Mouse (Mus musculus): Measurements from ENCODE around the gene Nol4l. TPM values are rescaled to one million over a fixed set of nuclear protein-coding genes. Genes with fewer than 3 reads are reported as not detected.
"Not testable (repeated sequence)": the region's sequence is repeated elsewhere in the genome, so short reads cannot be mapped to it uniquely, and the experiment has no call there.

The Nol4l gene
- polyA plus RNA-seq, 1 experiment from 2014 or later, result 11.5 TPM

DNA sequence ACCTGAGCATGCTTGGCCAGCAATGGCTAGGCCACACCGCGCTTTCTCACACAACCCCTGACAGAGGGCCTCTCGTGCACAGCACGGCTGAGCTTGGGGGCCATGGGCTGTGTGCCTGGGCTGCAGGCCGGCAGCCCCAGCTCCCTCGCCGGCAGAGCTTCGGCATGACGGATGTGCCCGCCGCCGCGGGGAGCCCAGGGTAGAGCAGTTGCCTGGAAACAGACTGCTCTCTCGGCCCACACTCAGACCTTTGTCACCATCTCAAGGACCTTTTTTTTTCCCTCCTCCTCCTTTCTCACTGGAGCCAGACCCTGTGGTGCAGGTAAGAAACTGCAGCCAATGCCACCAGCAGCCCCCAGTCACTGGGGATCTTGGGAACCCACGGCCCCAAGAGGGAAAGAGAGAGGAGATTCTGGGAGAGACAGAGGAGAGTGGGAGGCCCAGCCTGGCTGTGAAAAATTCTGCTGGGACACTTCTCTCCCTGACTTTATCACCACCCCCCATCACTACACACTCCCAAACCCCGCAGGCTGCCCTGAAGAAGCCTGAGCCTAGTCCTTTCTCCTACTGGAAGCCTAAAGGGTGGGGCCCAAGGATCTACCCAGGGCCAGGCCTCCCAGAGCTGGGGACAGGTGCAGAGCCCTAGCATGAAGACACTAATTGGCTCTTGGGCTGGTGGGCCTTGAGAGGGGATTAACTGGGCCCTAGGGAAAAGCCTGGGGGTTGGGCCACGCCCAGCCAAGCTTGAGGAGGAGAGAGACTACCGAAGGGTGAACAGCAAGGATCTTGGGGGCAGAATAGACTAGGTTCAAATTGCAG, 20.4 kb downstream of the Nol4l start:
- peak overlapping the region; percentile 36; the same call in 1 of the 2 replicates for H3K9ac ChIP-seq (ENCODE audit: low read length)
- no peak overlapping the region for H3K27ac ChIP-seq (ENCODE audit: low read length)
- H3K27me3 ChIP-seq (ENCODE audit: control insufficient read depth, insufficient read depth, low read length), result no peaks in the 10 kb centered on the region
- peaks cover 17% of the 10 kb centered on the region for H3K4me1 ChIP-seq (ENCODE audit: control insufficient read depth, insufficient read depth, low read length)
- no peaks in the 10 kb centered on the region for H3K36me3 ChIP-seq (ENCODE audit: control insufficient read depth, insufficient read depth, low read length)
- 24% methylated on average over 18 of the region's 18 CpGs for WGBS
- peak; percentile 48; the same call in 1 of the 2 replicates for ATAC-seq (ENCODE audit: insufficient read depth, low FRiP score)
- H3K9me3 ChIP-seq (replicated peaks; ENCODE audit: control insufficient read depth, low read length), result no peaks in the 10 kb centered on the region
- H3K4me3 ChIP-seq (replicated peaks; ENCODE audit: low read length), result no peak overlapping the region
- no peak overlapping the region for H3K4me2 ChIP-seq (ENCODE audit: low read depth, low read length)

DNA sequence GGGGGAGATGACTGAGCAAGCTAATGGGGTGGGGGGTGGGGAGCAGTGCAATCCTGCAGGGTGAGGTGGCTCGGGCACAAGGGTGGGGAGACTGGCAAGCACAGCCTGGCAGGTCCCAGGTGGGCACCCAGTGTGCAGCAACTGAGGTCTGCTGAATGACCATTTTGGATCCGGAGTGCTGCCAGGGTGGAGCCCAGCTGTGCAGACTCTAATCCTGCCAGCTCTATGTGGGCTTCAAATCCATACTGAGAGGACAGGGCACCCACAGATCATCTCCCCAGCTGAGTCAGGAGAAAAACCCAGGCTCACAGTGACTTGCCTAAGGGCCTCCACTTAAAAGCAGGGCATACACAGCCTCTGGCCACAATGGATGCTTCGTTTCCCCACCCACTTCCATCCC, 21.4 kb downstream of the Nol4l start:
- H3K9ac ChIP-seq (ENCODE audit: low read length), result no peak overlapping the region
- ATAC-seq (ENCODE audit: insufficient read depth, low FRiP score), result no peak

DNA sequence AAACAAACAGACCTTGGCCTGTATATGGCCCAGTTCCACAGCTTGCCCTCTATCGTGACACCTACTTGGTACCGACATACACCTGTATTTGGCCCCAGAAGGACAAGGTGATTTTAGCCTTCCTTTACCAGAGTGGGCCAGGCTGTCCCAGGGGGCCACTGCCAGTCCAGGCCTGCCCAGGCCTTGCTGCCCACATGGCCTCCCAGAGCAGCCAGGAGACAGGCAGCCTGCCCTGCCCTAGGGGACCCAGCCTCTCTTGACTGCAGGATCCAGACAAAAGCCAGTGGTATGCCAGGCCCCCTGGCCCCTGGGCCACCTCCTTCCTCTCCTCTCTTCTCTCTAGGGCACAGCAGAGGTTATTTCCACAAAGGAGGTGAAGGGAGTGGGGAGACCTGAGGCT, 21.8 kb downstream of the Nol4l start:
- no peak overlapping the region for H3K27ac ChIP-seq (ENCODE audit: low read length)
- H3K4me2 ChIP-seq (ENCODE audit: low read depth, low read length), result no peak overlapping the region
- peaks cover 17% of the 10 kb centered on the region for H3K4me1 ChIP-seq (ENCODE audit: control insufficient read depth, insufficient read depth, low read length)
- no peaks in the 10 kb centered on the region for H3K27me3 ChIP-seq (ENCODE audit: control insufficient read depth, insufficient read depth, low read length)
- no peak overlapping the region for H3K9ac ChIP-seq (ENCODE audit: low read length)
- H3K4me3 ChIP-seq (replicated peaks; ENCODE audit: low read length), result no peak overlapping the region
- ATAC-seq (ENCODE audit: insufficient read depth, low FRiP score), result no peak
- 92% methylated on average over 2 of the region's 2 CpGs for WGBS
- H3K36me3 ChIP-seq (ENCODE audit: control insufficient read depth, insufficient read depth, low read length), result no peaks in the 10 kb centered on the region
- no peaks in the 10 kb centered on the region for H3K9me3 ChIP-seq (replicated peaks; ENCODE audit: control insufficient read depth, low read length)

More for the DNA sequence above, 21.4 kb downstream of the Nol4l start:
- Histone ChIP-seq H3K9me3 (replicated peaks; ENCODE audit: control insufficient read depth, low read length) (no peaks in the 10 kb centered on the region), H3K36me3 (ENCODE audit: control insufficient read depth, insufficient read depth, low read length) (no peaks in the 10 kb centered on the region), H3K27me3 (ENCODE audit: control insufficient read depth, insufficient read depth, low read length) (no peaks in the 10 kb centered on the region), H3K4me3 (replicated peaks; ENCODE audit: low read length) (no peak overlapping the region), H3K27ac (ENCODE audit: low read length) (no peak overlapping the region), H3K4me1 (ENCODE audit: control insufficient read depth, insufficient read depth, low read length) (peaks cover 17% of the 10 kb centered on the region), H3K4me2 (ENCODE audit: low read depth, low read length) (no peak overlapping the region)
- WGBS, result 77% methylated on average over 3 of the region's 3 CpGs

DNA sequence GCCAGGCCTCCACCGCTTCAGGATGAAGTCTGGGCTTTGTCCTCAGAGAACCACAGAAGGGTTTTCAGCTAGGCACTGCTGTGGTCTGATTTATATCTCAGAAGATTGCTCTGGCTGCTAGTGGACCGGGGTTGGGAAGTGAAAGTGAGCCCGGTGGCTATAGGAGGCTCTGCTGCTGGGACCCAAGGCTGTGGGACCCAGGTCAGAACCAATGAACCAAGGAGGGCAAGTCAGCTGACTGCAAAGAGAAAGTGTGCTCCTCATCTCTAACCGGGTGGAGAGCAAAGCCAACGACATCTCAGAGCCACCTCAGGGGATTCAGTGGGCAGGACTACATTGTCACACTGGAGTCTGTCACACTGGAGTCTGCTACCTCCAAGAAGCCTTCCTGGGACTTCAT, 23.4 kb downstream of the Nol4l start:
- Histone ChIP-seq H3K4me3 (replicated peaks; ENCODE audit: low read length) (no peak overlapping the region), H3K4me2 (ENCODE audit: low read depth, low read length) (no peak overlapping the region), H3K9me3 (replicated peaks; ENCODE audit: control insufficient read depth, low read length) (no peaks in the 10 kb centered on the region), H3K9ac (ENCODE audit: low read length) (no peak overlapping the region), H3K4me1 (ENCODE audit: control insufficient read depth, insufficient read depth, low read length) (peaks cover 7% of the 10 kb centered on the region), H3K27ac (ENCODE audit: low read length) (no peak overlapping the region), H3K36me3 (ENCODE audit: control insufficient read depth, insufficient read depth, low read length) (no peaks in the 10 kb centered on the region), H3K27me3 (ENCODE audit: control insufficient read depth, insufficient read depth, low read length) (no peaks in the 10 kb centered on the region)
- no peak for ATAC-seq (ENCODE audit: insufficient read depth, low FRiP score)
- 85% methylated on average over 5 of the region's 5 CpGs for WGBS

DNA sequence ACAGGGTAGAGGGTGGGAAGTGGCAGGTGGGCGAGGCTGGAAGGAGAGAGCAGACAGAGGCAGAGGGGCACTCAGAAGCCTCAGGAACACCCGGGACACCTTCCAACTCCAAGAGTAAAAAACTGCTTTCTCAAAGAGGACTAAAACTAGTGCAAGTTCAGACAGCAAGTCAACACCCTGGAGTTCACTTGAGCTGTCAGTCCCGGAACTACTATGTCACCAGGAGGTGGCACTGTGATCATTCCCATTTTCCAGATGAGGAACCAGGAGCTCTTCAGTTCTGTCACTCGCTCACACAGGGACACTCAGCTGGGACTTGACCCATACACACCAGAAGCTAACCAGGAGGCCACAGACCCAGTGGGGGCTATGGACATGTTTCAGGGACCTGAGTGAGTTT, 30.6 kb downstream of the Nol4l start:
- Histone ChIP-seq H3K9ac (ENCODE audit: low read length) (no peak overlapping the region), H3K27ac (ENCODE audit: low read length) (no peak overlapping the region), H3K9me3 (replicated peaks; ENCODE audit: control insufficient read depth, low read length) (no peaks in the 10 kb centered on the region), H3K4me2 (ENCODE audit: low read depth, low read length) (no peak overlapping the region), H3K4me1 (ENCODE audit: control insufficient read depth, insufficient read depth, low read length) (peaks cover 22% of the 10 kb centered on the region), H3K4me3 (replicated peaks; ENCODE audit: low read length) (no peak overlapping the region), H3K36me3 (ENCODE audit: control insufficient read depth, insufficient read depth, low read length) (no peaks in the 10 kb centered on the region), H3K27me3 (ENCODE audit: control insufficient read depth, insufficient read depth, low read length) (no peaks in the 10 kb centered on the region)
- 63% methylated on average over 4 of the region's 4 CpGs for WGBS
- no peak for ATAC-seq (ENCODE audit: insufficient read depth, low FRiP score)

DNA sequence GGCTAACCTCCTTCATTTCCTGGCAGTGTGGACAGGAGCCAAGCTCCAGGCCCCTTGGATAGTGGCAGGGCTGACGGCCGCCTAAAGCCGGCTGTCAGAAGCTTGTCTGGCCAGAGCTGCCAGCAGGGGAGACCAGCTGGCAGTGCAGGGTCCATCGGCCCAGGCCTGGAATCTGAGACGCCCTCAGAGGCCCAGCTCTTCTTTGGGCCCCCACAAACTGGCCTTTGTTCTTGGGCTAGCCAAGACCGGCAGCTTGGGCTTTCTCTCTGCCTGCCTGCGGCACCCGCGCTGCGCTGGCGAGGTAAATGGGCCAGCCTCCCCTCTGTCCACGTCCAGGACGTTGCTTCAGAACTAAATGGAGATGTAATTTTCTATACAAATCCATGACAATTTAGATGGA, 32.9 kb downstream of the Nol4l start:
- Histone ChIP-seq H3K4me3 (replicated peaks; ENCODE audit: low read length) (no peak overlapping the region), H3K9ac (ENCODE audit: low read length) (no peak overlapping the region), H3K36me3 (ENCODE audit: control insufficient read depth, insufficient read depth, low read length) (no peaks in the 10 kb centered on the region), H3K27ac (ENCODE audit: low read length) (peak overlapping the region; percentile 67; the same call in 1 of the 2 replicates), H3K9me3 (replicated peaks; ENCODE audit: control insufficient read depth, low read length) (no peaks in the 10 kb centered on the region), H3K27me3 (ENCODE audit: control insufficient read depth, insufficient read depth, low read length) (no peaks in the 10 kb centered on the region), H3K4me1 (ENCODE audit: control insufficient read depth, insufficient read depth, low read length) (peaks cover 36% of the 10 kb centered on the region), H3K4me2 (ENCODE audit: low read depth, low read length) (no peak overlapping the region)
- ATAC-seq (ENCODE audit: insufficient read depth, low FRiP score), result no peak
- 68% methylated on average over 13 of the region's 13 CpGs for WGBS

DNA sequence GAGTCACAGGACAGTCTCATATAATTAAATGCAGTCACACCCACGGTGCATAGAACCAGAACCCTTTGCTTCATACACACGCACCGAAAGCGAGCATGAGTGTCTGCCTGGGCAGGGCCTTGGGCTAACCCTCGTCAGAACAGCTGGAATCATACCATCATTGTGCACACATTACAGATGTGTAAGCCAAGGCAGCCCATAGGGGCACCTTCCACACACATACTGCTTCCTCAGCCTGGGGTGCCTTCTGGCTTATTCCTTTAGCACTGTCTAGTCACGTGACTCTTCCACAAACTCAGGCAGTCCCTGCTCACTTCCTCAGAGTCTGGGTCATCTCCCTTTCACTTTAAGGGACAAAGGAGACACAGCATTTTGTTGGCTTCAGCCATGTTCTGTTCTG, 33.5 kb downstream of the Nol4l start:
- Histone ChIP-seq H3K27ac (ENCODE audit: low read length) (peak overlapping the region; percentile 67), H3K4me3 (replicated peaks; ENCODE audit: low read length) (no peak overlapping the region), H3K9me3 (replicated peaks; ENCODE audit: control insufficient read depth, low read length) (no peaks in the 10 kb centered on the region), H3K9ac (ENCODE audit: low read length) (peak overlapping the region; percentile 43), H3K4me2 (ENCODE audit: low read depth, low read length) (no peak overlapping the region), H3K36me3 (ENCODE audit: control insufficient read depth, insufficient read depth, low read length) (no peaks in the 10 kb centered on the region), H3K4me1 (ENCODE audit: control insufficient read depth, insufficient read depth, low read length) (peaks cover 40% of the 10 kb centered on the region), H3K27me3 (ENCODE audit: control insufficient read depth, insufficient read depth, low read length) (peaks cover 3% of the 10 kb centered on the region; the same call in 1 of the 2 replicates)
- ATAC-seq (ENCODE audit: insufficient read depth, low FRiP score), result no peak
- WGBS, result 79% methylated on average over 6 of the region's 6 CpGs

DNA sequence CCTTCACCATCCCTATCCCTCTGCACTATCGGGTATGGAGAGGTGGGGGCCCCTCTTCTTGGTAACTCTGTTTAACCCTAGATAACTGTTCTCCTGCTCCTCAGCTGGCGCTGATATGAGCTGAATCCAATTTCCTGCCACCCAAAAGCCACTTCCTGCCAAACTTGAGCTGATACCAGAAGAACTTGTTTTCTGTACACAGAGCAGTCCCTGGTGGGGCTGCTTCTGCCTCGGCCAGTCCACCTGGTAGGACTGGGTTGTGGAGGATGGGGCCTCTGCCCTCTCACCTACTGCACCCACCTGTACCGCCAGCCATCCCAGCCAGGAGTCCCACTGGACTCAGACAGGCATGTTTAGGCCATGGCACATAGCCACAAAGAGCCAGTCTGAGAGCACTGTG, 34.0 kb downstream of the Nol4l start:
- Histone ChIP-seq H3K9ac (ENCODE audit: low read length) (peak overlapping the region; percentile 26), H3K36me3 (ENCODE audit: control insufficient read depth, insufficient read depth, low read length) (no peaks in the 10 kb centered on the region), H3K4me1 (ENCODE audit: control insufficient read depth, insufficient read depth, low read length) (peaks cover 40% of the 10 kb centered on the region), H3K9me3 (replicated peaks; ENCODE audit: control insufficient read depth, low read length) (no peaks in the 10 kb centered on the region), H3K4me3 (replicated peaks; ENCODE audit: low read length) (no peak overlapping the region), H3K27ac (ENCODE audit: low read length) (peak overlapping the region; percentile 67), H3K4me2 (ENCODE audit: low read depth, low read length) (no peak overlapping the region), H3K27me3 (ENCODE audit: control insufficient read depth, insufficient read depth, low read length) (peaks cover 4% of the 10 kb centered on the region; the same call in 1 of the 2 replicates)
- peak; percentile 22; the same call in 1 of the 2 replicates for ATAC-seq (ENCODE audit: insufficient read depth, low FRiP score)
- WGBS, result 53% methylated on average over 4 of the region's 4 CpGs

DNA sequence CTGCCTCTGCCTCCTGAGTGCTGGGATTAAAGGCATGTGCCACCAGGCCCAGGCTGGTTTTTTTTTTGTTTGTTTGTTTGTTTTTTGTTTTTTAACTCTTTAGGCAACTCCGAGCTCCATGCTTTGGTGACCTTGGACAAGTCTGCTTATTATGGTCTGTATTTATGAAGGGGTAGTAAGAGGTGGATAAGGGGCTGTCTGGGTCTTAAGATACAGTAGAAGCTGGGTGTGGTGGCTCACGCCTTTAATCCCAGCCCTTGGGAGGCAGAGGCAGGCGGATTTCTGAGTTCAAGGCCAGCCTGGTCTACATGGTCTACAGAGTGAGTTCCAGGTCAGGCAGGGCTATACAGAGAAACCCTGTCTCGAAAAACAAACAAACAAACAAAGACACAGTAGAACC, 34.4 kb downstream of the Nol4l start:
- WGBS, result 85% methylated on average over 4 of the region's 4 CpGs
- not testable (repeated sequence) for H3K36me3 ChIP-seq (ENCODE audit: control insufficient read depth, insufficient read depth, low read length); H3K9me3 ChIP-seq (replicated peaks; ENCODE audit: control insufficient read depth, low read length); H3K27me3 ChIP-seq (ENCODE audit: control insufficient read depth, insufficient read depth, low read length); ATAC-seq (ENCODE audit: insufficient read depth, low FRiP score); H3K27ac ChIP-seq (ENCODE audit: low read length); H3K9ac ChIP-seq (ENCODE audit: low read length); H3K4me2 ChIP-seq (ENCODE audit: low read depth, low read length); H3K4me3 ChIP-seq (replicated peaks; ENCODE audit: low read length)
- H3K4me1 ChIP-seq (ENCODE audit: control insufficient read depth, insufficient read depth, low read length), result peaks cover 40% of the 10 kb centered on the region

Data from stomach, embryonic 16.5 days (tissue).